Mouse (Mus musculus) bone marrow, adult 2 months (tissue): ENCODE measurements at regions not wholly inside any gene's neighbourhood (a gene's known extent, or its start where the extent isn't known, plus 50 kb on each side); places are given as distances from the start of the nearest gene placed in this dataset.

Source experiments
- H3K27ac ChIP-seq: fragments of 200-500 bp; 2 replicates; pipeline ENCODE4 v1.5.1; 2012; ENCODE audit warnings: low read depth, mild to moderate bottlenecking, control low read depth, inconsistent platforms, low read length; ENCODE audit not compliant: control insufficient read depth, poor library complexity, insufficient read depth
- H3K4me1 ChIP-seq: fragments of 200-500 bp; 2 replicates; pipeline ENCODE4 v1.6.1; 2011; ENCODE audit warnings: low read length; ENCODE audit not compliant: control insufficient read depth, insufficient read depth
- H3K4me3 ChIP-seq: fragments of 200-500 bp; replicated peaks from 2 replicates; pipeline ENCODE3; 2011; ENCODE audit warnings: mild to moderate bottlenecking, low read depth, low read length, control low read depth; ENCODE audit not compliant: control insufficient read depth
- CTCF ChIP-seq: fragments of 200-500 bp; IDR thresholded peaks from 2 replicates; pipeline ENCODE4 v1.5.1; 2011; ENCODE audit warnings: low read length, control low read depth; ENCODE audit not compliant: control insufficient read depth, insufficient read depth
- POLR2A ChIP-seq: fragments of 200-500 bp; IDR thresholded peaks from 2 replicates; pipeline ENCODE4 v1.6.1; 2011; ENCODE audit warnings: low read depth, mild to moderate bottlenecking, control low read depth, low read length, borderline replicate concordance; ENCODE audit not compliant: control insufficient read depth
- WGBS: fragments of 180-500 bp; shearing (Covaris S2); methylation state at CpG from one replicate; pipeline ENCODE4 v1.1.7; 2018; 5-methylcytosine and 5-hydroxymethylcytosine counted together

GRCm38 (mm10) chr5:118841210-118842016 is 280.9 kb downstream of the Med13l start:
- 46% methylated on average over 21 of the region's 21 CpGs for WGBS
- Histone ChIP-seq H3K4me3 (no peak overlapping the region), H3K27ac (no peak overlapping the region), H3K4me1 (no peaks in the 10 kb centered on the region)
- no peak for TF ChIP-seq POLR2A
- no peak for TF ChIP-seq CTCF

GRCm38 (mm10) chr5:118842017-118842396 is 281.5 kb downstream of the Med13l start:
- no peak overlapping the region for H3K4me3 ChIP-seq
- 56% methylated on average over 10 of the region's 10 CpGs for WGBS
- TF ChIP-seq POLR2A (no peak), CTCF (no peak)

GRCm38 (mm10) chr5:118857001-118857400 is 296.5 kb downstream of the Med13l start:
- 72% methylated on average over 12 of the region's 12 CpGs for WGBS

More at GRCm38 (mm10) chr5:118842017-118842396, 281.5 kb downstream of the Med13l start:
- Histone ChIP-seq H3K27ac (no peak overlapping the region), H3K4me1 (no peaks in the 10 kb centered on the region)

GRCm38 (mm10) chr5:118861143-118861847 is 300.8 kb downstream of the Med13l start:
- TF ChIP-seq CTCF, result no peak
- Histone ChIP-seq H3K4me3 (no peak overlapping the region), H3K27ac (no peak overlapping the region), H3K4me1 (no peaks in the 10 kb centered on the region)
- 56% methylated on average over 13 of the region's 13 CpGs for WGBS

More at GRCm38 (mm10) chr5:118857001-118857400, 296.5 kb downstream of the Med13l start:
- Histone ChIP-seq H3K4me3 (no peak overlapping the region), H3K27ac (no peak overlapping the region), H3K4me1 (no peaks in the 10 kb centered on the region)
- TF ChIP-seq CTCF (no peak), POLR2A (no peak)

GRCm38 (mm10) chr5:118867511-118867910 is 307.0 kb downstream of the Med13l start:
- WGBS, result 76% methylated on average over 5 of the region's 5 CpGs
- TF ChIP-seq POLR2A, result no peak
- TF ChIP-seq CTCF, result no peak
- Histone ChIP-seq H3K4me1 (no peaks in the 10 kb centered on the region), H3K4me3 (no peak overlapping the region), H3K27ac (no peak overlapping the region)

- no peak overlapping the region for H3K4me3 ChIP-seq
- no peak overlapping the region for H3K27ac ChIP-seq
- TF ChIP-seq CTCF, result no peak
- no peak for TF ChIP-seq POLR2A
- 52% methylated on average over 9 of the region's 9 CpGs for WGBS
- no peaks in the 10 kb centered on the region for H3K4me1 ChIP-seq
Observed at GRCm38 (mm10) chr5:118869330-118869729, 308.9 kb downstream of the Med13l start.

- H3K4me1 ChIP-seq, result no peaks in the 10 kb centered on the region
- H3K27ac ChIP-seq, result no peak overlapping the region
- no peak overlapping the region for H3K4me3 ChIP-seq
- TF ChIP-seq POLR2A (no peak), CTCF (no peak)
- 52% methylated on average over 7 of the region's 7 CpGs for WGBS
Observed at GRCm38 (mm10) chr5:118873871-118874270, 313.4 kb downstream of the Med13l start.

- Histone ChIP-seq H3K4me1 (no peaks in the 10 kb centered on the region), H3K4me3 (no peak overlapping the region), H3K27ac (no peak overlapping the region)
- 43% methylated on average over 10 of the region's 10 CpGs for WGBS
- TF ChIP-seq POLR2A (no peak), CTCF (no peak)
Observed at GRCm38 (mm10) chr5:118875096-118875637, 314.7 kb downstream of the Med13l start.
